Mouse (Mus musculus) urinary bladder, postnatal 0 days (tissue): ENCODE measurements around the gene Olfr1350. TPM values are rescaled to one million over a fixed set of nuclear protein-coding genes. Genes with fewer than 3 reads are reported as not detected.

ENCODE experiments used
- polyA plus RNA-seq: library from polyadenylated mRNA; unstranded; fragments of >200 nt; fragmentation: Nextera tagmentation; extraction: Ambion mirVana; gene quantifications from 2 replicates; pipeline ENCODE4 v1.2.1, GENCODE M21; 2015

The Olfr1350 gene
- not detected in 2 replicates for polyA plus RNA-seq

GRCm38 (mm10) chr7:6564541-6564940 is at the start of gene Olfr1350:
Gene Olfr1350, plus strand, starts transcription at chr7:6564841.

GRCm38 (mm10) chr7:6522850-6523249 is 41.8 kb upstream of the Olfr1350 start, which contains the start of gene Olfr1349:
Gene Olfr1349, minus strand, starts transcription at chr7:6522950.

Other genes with a start within 250 kb of the Olfr1350 start
- gene Zfp583, start 233.6 kb upstream of the Olfr1350 start, polyA plus RNA-seq = 2.5 and 3.0 TPM in 2 replicates
- gene Gm3854, start 221.1 kb upstream of the Olfr1350 start, polyA plus RNA-seq = 0.17 and 0.56 TPM in 2 replicates
- gene Zfp78, start 201.6 kb upstream of the Olfr1350 start, polyA plus RNA-seq = 1.9 and 2.1 TPM in 2 replicates
- gene Zfp28, start 181.5 kb upstream of the Olfr1350 start, polyA plus RNA-seq = 3.8 and 5.4 TPM in 2 replicates
- not detected in 2 replicates for gene Smim17, start 166.1 kb upstream of the Olfr1350 start, polyA plus RNA-seq
- gene Gm20715, start 154.6 kb upstream of the Olfr1350 start, polyA plus RNA-seq = not detected in 2 replicates
- gene Olfr1344, start 126.2 kb upstream of the Olfr1350 start, polyA plus RNA-seq = not detected in 2 replicates
- not detected in 2 replicates for gene Olfr1336, start 108.7 kb upstream of the Olfr1350 start, polyA plus RNA-seq
- gene Olfr1346, start 97.7 kb upstream of the Olfr1350 start, polyA plus RNA-seq = not detected in 2 replicates
- gene Olfr5, start 77.9 kb upstream of the Olfr1350 start, polyA plus RNA-seq = not detected in 2 replicates
- not detected in 2 replicates for gene Olfr1347, start 65.1 kb upstream of the Olfr1350 start, polyA plus RNA-seq
- not detected in 2 replicates for gene Olfr1348, start 56.1 kb upstream of the Olfr1350 start, polyA plus RNA-seq
- not detected in 2 replicates for gene Olfr1349, start 41.9 kb upstream of the Olfr1350 start, polyA plus RNA-seq
- 1.5 and 1.6 TPM in 2 replicates for gene Zim1, start 131.6 kb downstream of the Olfr1350 start, polyA plus RNA-seq
- 44.1 and 55.1 TPM in 2 replicates for gene Peg3, start 165.6 kb downstream of the Olfr1350 start, polyA plus RNA-seq
- gene Usp29, start 165.7 kb downstream of the Olfr1350 start, polyA plus RNA-seq = 0.82 and 1.1 TPM in 2 replicates